Mouse (Mus musculus) olfactory bulb, adult 2 months (tissue): ENCODE results near the gene Nacc2.

Source experiments
- CTCF ChIP-seq: fragments of 200-500 bp; IDR thresholded peaks from 2 replicates; pipeline ENCODE4 v1.5.1; 2012; ENCODE audit warnings: low read depth, mild to moderate bottlenecking, low read length, moderate library complexity; ENCODE audit not compliant: insufficient read depth
- POLR2A ChIP-seq: fragments of 200-500 bp; IDR thresholded peaks from 2 replicates; pipeline ENCODE4 v1.6.1; 2012; ENCODE audit warnings: mild to moderate bottlenecking, low read depth, low read length, moderate library complexity; ENCODE audit not compliant: insufficient read depth

- no peak for TF ChIP-seq CTCF
- no peak for TF ChIP-seq POLR2A
These were observed 42.2 kb downstream of the Nacc2 start for GRCm38 (mm10) chr2:26080830-26081229.
